Mouse (Mus musculus) naive thymus-derived CD4-positive, alpha-beta T cell, adult 2 months (primary cell): Measurements from ENCODE around the gene Armh1.

Experiments
- DNase-seq: peaks from one replicate; pipeline ENCODE4 v3.0.0-alpha.2; 2011; ENCODE audit warnings: low read depth

Gene Armh1

GRCm38 (mm10) chr4:117251801-117252316, at the start of gene Armh1, which contains the start of gene Tmem53:
Armh1 (minus strand) TSS chr4:117252125.
Tmem53 (plus strand) TSS chr4:117251951.
- peak; percentile 90 for DNase-seq

- no peak for DNase-seq
Observed at GRCm38 (mm10) chr4:117299921-117300320, 48.0 kb upstream of the Armh1 start.

DNA sequence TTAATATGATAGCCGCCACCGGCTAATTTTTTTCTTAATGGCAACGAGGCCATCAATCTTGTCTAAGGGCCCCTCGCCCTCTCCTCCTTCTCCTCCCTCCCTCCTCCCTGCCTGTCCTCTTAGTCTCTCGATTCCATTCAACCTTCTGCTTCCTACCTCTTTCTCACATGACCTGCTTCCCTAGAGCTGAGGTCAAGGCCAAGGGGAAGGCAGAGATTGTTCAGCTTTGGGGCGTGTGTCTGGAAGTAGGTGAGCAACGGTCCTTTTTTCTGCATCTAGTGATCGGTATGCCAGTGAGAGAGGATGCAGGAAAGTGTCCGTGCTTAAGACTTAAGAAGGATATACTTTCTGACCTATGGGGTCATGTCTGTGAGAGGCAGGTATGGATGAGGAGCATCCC, 45.9 kb upstream of the Armh1 start:
- no peak for DNase-seq

DNA sequence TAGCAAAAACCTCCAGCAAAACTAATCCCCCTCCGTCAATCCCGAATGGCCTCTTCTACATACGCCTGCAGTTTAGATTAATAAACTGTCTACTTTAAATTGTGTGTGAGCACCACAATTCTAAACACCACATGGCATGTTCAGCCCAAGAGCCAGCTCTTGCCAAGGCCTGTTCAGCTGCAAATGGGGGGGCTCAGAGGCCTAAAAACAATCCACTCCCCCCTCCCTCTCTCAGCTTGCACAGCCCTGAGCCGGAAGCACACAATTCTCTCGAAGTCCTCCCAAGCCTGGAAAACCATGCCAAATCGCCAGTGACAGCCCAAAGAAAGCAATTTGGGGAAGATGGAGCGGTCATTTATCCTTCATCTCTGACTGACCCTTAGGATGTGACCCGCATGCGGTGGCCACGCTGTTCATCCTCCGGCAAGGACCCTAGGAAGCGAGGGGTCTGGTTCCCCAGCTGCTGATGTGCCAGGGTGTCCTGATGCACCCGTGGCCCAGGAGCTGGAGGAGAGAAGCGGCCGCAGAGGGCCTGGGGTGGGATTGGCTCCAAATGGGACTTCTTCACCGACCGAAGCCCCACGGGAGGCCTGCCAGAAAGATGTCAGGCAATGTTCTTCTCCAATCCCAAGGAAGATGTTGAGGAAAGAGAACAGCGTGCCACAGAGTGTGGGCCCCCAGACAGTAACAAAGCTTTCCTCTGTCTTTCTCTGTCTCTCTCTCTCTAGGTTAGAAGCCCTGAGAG, 45.1 kb upstream of the Armh1 start:
- DNase-seq: no peak

DNA sequence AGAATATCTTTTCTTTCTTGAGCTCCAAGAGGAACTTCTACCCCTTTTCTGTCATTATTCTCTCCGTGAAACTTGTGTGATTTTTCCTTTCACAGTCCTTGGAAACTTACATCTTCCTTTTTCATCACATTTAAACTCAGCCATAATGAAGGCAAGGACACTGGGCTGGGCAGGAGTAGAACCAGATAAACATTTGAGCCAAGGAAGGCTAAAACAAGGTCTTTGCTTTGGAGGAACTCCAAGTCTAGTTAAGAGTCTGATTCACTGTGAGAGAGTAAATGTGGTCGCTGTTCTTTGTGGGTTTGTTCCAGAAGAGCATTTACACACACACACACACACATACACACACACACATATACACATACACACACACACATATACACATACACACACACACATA, 39.8 kb upstream of the Armh1 start:
- DNase-seq: no peak

DNA sequence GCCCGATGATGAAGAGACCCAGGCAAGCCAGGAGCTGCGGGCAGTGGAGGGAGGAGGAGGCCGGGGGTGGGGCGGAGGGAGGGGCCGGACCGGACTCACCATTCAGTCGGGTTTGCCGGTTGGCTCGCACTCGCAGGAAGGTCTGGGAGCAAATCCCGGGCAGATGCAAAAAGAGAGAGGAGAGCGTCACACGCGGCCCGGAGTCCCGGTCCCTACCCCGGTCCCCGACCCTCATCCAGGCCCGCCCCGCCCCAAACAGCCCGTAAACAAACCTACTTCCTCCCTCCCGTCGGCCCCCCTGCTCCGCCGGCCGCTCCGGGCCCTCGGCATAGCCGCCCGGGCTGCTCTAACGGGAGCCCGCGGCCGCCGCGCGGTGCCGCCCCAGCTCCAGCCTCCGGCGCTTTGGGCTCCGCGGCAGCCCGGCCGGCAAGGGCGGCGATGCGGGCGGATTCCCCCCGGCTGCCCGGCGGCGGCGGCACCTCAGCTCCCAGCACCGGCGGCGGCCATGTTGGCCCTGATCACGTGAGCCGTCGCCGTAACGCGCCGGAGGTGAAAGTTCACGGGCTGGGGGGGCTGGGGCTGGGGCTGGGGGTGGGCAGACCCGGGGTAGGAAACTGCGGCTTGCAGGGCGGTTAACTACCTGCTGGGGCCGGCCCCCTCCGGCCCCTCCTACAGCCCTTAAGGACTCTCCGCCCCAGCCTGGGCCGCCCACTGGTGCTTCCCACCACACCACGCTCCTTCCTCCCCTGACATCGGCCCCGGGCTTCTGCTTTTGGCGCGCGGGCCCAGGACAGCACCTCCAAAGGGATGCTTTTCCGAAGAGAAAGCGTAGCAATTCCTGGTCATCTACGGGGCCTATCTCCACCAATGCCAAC, 37.2 kb upstream of the Armh1 start:
- peak; percentile 83 for DNase-seq

DNA sequence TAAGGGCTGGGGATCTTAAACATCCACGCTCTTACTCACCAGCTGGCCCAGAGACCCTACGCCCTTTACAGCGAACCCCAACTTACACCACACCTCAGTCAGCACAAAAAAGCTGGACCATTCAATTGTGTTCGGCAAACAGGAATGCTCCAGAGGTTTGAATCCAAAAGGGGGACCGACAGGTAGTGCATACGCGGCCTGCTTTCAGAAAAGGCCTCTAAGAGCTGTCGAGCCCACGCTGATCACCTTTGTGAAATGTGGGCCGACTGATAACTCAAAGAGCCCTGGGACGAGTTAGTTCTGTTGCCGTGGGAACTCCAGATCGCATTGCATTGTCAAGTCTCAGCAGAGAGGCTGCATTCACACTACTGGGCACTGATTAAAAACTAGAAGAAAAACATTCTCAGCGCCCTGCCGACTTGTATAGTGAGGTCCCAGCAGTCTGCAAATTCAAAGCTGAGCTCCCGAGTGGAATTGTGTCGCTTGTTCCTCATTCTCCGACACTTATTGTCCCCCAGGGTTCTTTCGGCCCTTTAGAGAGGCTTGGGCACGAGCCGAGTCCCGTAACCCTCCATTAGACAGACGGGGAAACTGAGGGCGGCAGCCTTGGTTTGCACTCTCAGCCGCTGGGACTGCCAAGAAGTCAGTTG, 36.5 kb upstream of the Armh1 start:
- DNase-seq: peak; percentile 26

DNA sequence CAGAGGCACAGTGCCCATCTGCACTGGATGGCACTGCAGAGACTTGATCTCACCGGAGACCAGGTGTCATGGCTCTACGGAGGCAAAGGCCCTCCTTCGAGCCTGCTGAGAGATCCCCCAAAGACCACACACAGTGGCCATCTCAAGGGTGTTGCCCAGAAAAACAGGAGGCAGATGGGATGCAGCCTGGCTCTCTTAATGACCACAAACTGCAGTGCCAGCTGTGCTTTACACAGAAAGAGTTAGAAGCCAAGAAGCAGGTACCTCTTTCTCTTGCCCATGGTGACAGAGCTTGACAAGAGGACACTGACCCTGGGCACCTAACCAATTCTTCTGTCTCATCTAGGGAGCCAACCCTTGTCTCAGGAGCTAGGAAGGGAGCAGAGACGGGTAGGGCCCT, 32.4 kb upstream of the Armh1 start:
- no peak for DNase-seq

- DNase-seq: no peak
Observed at GRCm38 (mm10) chr4:117283271-117284191, 31.6 kb upstream of the Armh1 start.

GRCm38 (mm10) chr4:117281090-117281845, 29.3 kb upstream of the Armh1 start:
- no peak for DNase-seq

DNA sequence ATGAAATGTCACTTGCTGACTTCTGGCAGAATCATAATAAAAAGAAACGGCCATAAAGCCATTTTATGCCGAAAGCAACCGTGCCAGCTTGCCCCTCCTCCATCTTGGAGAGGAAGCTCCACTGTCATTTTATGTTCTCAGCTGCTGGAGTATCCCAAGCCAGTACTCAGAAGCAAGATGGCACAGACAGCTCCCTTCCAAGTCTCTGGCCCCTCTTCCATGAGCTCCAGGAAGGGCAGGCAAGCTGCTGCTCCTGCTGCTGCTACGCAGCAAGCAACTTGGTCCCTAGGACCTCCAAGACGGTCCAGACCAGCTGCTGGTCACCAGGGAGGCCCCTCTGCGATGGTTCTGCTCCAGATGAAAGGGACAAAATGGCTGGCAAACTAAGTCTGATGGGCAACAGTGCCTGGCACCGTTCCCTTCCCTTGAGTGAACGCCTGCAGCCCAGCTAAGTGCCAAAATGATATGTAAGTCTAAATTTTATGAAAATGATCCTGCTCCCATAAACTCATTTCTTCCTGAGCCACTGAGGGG, 28.5 kb upstream of the Armh1 start:
- no peak for DNase-seq

DNA sequence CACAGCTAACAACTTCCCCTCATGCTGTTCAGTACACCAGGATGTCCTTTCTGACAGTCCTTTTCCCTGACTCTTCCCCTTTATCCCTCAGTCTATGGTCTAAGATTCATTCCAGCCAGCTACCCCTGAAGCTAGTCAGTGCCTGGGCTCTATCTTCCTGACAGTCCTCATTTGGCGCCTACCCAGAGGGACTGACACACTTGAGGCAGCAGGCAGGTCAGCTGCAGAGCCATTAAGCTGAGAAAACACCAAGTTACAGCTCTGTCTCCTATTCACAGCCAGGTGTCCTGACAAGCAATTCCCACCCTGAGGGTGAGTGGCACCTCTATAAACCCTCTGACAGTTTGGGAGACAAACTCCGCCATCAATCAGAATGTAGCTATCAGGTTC, 27.3 kb upstream of the Armh1 start:
- no peak for DNase-seq

GRCm38 (mm10) chr4:117278381-117279252, 26.7 kb upstream of the Armh1 start:
- no peak for DNase-seq

GRCm38 (mm10) chr4:117277687-117278086, 25.8 kb upstream of the Armh1 start:
- no peak for DNase-seq

GRCm38 (mm10) chr4:117277021-117277420, 25.1 kb upstream of the Armh1 start:
- DNase-seq: no peak

GRCm38 (mm10) chr4:117276281-117276711, 24.4 kb upstream of the Armh1 start:
- no peak for DNase-seq

- DNase-seq: no peak
Observed at GRCm38 (mm10) chr4:117274720-117275119, 22.8 kb upstream of the Armh1 start.

- DNase-seq: no peak
Observed at GRCm38 (mm10) chr4:117272459-117272858, 20.5 kb upstream of the Armh1 start.

DNA sequence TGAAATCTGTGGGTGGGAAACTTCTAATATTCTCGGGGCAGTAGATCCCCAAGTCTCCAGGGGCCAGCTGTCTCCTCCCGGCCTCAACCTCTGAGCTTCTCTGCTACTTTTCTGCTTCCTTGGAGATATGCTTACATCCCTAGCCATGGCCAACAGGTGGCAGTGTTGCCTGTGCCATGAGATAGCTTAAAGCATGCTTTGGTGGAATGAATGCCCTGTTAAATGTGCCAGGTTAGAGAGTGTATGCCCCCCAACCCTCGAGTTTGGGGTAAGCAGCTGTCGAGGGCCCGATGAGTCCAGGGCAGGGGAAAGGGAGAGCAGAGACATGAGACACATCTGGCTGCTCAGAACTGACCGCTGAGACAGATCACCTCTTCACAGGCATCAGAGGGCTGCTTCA, 18.4 kb upstream of the Armh1 start:
- DNase-seq: peak; percentile 80
